Mouse (Mus musculus) heart, embryonic 13.5 days (tissue): ENCODE measurements around the gene Pip5kl1. TPM values are rescaled to one million over a fixed set of nuclear protein-coding genes. Genes with fewer than 3 reads are reported as not detected.

ENCODE experiments used
- ATAC-seq: fragments of 200-750 bp; cut with Nextera tagmentation; 2 replicates; pipeline ENCODE4 v1.8.0; 2017; ENCODE audit warnings: moderate TSS enrichment; ENCODE audit not compliant: insufficient number of reproducible peaks, low FRiP score, low TSS enrichment; ENCODE audit errors: extremely low read depth
- H3K27ac ChIP-seq: fragments of 300-500 bp; sonication (generic); replicated peaks from 2 replicates; pipeline ENCODE4 v1.5.1; 2015; ENCODE audit warnings: moderate library complexity, mild to moderate bottlenecking, inconsistent platforms
- H3K27me3 ChIP-seq: fragments of 300-500 bp; sonication (generic); replicated peaks from 2 replicates; pipeline ENCODE4 v1.6.1; 2015; ENCODE audit warnings: mild to moderate bottlenecking, inconsistent platforms
- H3K36me3 ChIP-seq: fragments of 300-500 bp; sonication (generic); 2 replicates; pipeline ENCODE4 v1.6.1; 2015; ENCODE audit warnings: mild to moderate bottlenecking, inconsistent platforms
- H3K4me1 ChIP-seq: fragments of 300-500 bp; sonication (generic); 2 replicates; pipeline ENCODE4 v1.6.1; 2015; ENCODE audit warnings: inconsistent platforms
- H3K4me2 ChIP-seq: fragments of 300-500 bp; sonication (generic); 2 replicates; pipeline ENCODE4 v1.6.1; 2015; ENCODE audit warnings: inconsistent platforms, mild to moderate bottlenecking, moderate library complexity
- H3K4me3 ChIP-seq: fragments of 300-500 bp; sonication (generic); 2 replicates; pipeline ENCODE4 v1.5.1; 2015; ENCODE audit warnings: moderate library complexity, mild to moderate bottlenecking, inconsistent platforms
- H3K9ac ChIP-seq: fragments of 300-500 bp; sonication (generic); 2 replicates; pipeline ENCODE4 v1.6.1; 2015; ENCODE audit warnings: inconsistent platforms, mild to moderate bottlenecking, moderate library complexity
- H3K9me3 ChIP-seq: fragments of 300-500 bp; sonication (generic); 2 replicates; pipeline ENCODE4 v1.6.1; 2016; ENCODE audit warnings: inconsistent platforms
- WGBS: fragments of 180-500 bp; shearing (Covaris S2); methylation state at CpG from one replicate; pipeline ENCODE4 v1.1.7; 2015; ENCODE audit warnings: mixed read lengths; 5-methylcytosine and 5-hydroxymethylcytosine counted together
- polyA plus RNA-seq: library from polyadenylated mRNA; unstranded; fragments of >200 nt; fragmentation: Nextera tagmentation; extraction: Ambion mirVana; gene quantifications from 2 replicates; pipeline ENCODE4 v1.2.1, GENCODE M21; 2015

The Pip5kl1 gene
- polyA plus RNA-seq, 1 experiment from 2014 or later = not detected

- Histone ChIP-seq H3K4me1 (peaks cover 40% of the 10 kb centered on the region), H3K9ac (no peak overlapping the region), H3K4me3 (no peak overlapping the region), H3K36me3 (0 out of 2 replicates have a peak, but pooled peaks cover 3% of the 10 kb centered on the region), H3K27me3 (no peaks in the 10 kb centered on the region), H3K4me2 (no peak overlapping the region), H3K27ac (peak overlapping the region; percentile 13; the same call in 1 of the 2 replicates), H3K9me3 (no peaks in the 10 kb centered on the region)
- no peak for ATAC-seq
- WGBS = 59% methylated on average over 6 of the region's 6 CpGs
These were observed 24.8 kb upstream of the Pip5kl1 start for GRCm38 (mm10) chr2:32549764-32550163.

GRCm38 (mm10) chr2:32551236-32551635 is 23.4 kb upstream of the Pip5kl1 start:
- no peak for ATAC-seq

GRCm38 (mm10) chr2:32553592-32554148 is 20.9 kb upstream of the Pip5kl1 start:
- Histone ChIP-seq H3K9ac (0 out of 2 replicates have a peak overlapping the region, but pooled peaks have one; percentile 14), H3K27ac (no peak overlapping the region), H3K4me1 (peaks cover 36% of the 10 kb centered on the region), H3K9me3 (no peaks in the 10 kb centered on the region), H3K36me3 (peaks cover 7% of the 10 kb centered on the region; the same call in 1 of the 2 replicates), H3K4me3 (no peak overlapping the region), H3K4me2 (no peak overlapping the region), H3K27me3 (no peaks in the 10 kb centered on the region)
- 46% methylated on average over 7 of the region's 7 CpGs for WGBS
- ATAC-seq = no peak

More at GRCm38 (mm10) chr2:32551236-32551635, 23.4 kb upstream of the Pip5kl1 start:
- Histone ChIP-seq H3K4me3 (no peak overlapping the region), H3K27ac (no peak overlapping the region), H3K4me1 (peaks cover 53% of the 10 kb centered on the region), H3K36me3 (0 out of 2 replicates have a peak, but pooled peaks cover 3% of the 10 kb centered on the region), H3K9ac (no peak overlapping the region), H3K4me2 (no peak overlapping the region), H3K9me3 (no peaks in the 10 kb centered on the region), H3K27me3 (no peaks in the 10 kb centered on the region)
- 83% methylated on average over 5 of the region's 5 CpGs for WGBS

- H3K36me3 ChIP-seq = peaks cover 25% of the 10 kb centered on the region
- H3K4me1 ChIP-seq = peaks cover 29% of the 10 kb centered on the region
- no peak overlapping the region for H3K27ac ChIP-seq
- H3K9me3 ChIP-seq = no peaks in the 10 kb centered on the region
- no peak overlapping the region for H3K4me2 ChIP-seq
- WGBS = 29% methylated on average over 4 of the region's 4 CpGs
- H3K27me3 ChIP-seq = no peaks in the 10 kb centered on the region
- ATAC-seq = peak; percentile 23; the same call in 1 of the 2 replicates
- no peak overlapping the region for H3K4me3 ChIP-seq
- peak overlapping the region; percentile 33; the same call in 1 of the 2 replicates for H3K9ac ChIP-seq
These were observed 19.1 kb upstream of the Pip5kl1 start for GRCm38 (mm10) chr2:32555484-32555883.

GRCm38 (mm10) chr2:32556019-32556418 is 18.6 kb upstream of the Pip5kl1 start:
- H3K27me3 ChIP-seq = no peaks in the 10 kb centered on the region
- 0 out of 2 replicates have a peak overlapping the region, but pooled peaks have one; percentile 25 for H3K9ac ChIP-seq
- H3K4me1 ChIP-seq = peaks cover 25% of the 10 kb centered on the region
- no peaks in the 10 kb centered on the region for H3K9me3 ChIP-seq
- H3K27ac ChIP-seq = no peak overlapping the region
- H3K4me2 ChIP-seq = no peak overlapping the region
- H3K4me3 ChIP-seq = no peak overlapping the region
- ATAC-seq = no peak
- H3K36me3 ChIP-seq = peaks cover 30% of the 10 kb centered on the region
- WGBS = 65% methylated on average over 7 of the region's 7 CpGs

GRCm38 (mm10) chr2:32559570-32559969 is 15.0 kb upstream of the Pip5kl1 start:
- Histone ChIP-seq H3K4me1 (peaks cover 25% of the 10 kb centered on the region), H3K4me3 (no peak overlapping the region), H3K27ac (no peak overlapping the region), H3K9ac (peak overlapping the region; percentile 37), H3K9me3 (no peaks in the 10 kb centered on the region), H3K27me3 (no peaks in the 10 kb centered on the region), H3K36me3 (peaks cover 53% of the 10 kb centered on the region), H3K4me2 (no peak overlapping the region)
- ATAC-seq = no peak
- 62% methylated on average over 5 of the region's 5 CpGs for WGBS

GRCm38 (mm10) chr2:32566536-32567063 is 8.0 kb upstream of the Pip5kl1 start:
- Histone ChIP-seq H3K27ac (0 out of 2 replicates have a peak overlapping the region, but pooled peaks have one; percentile 37), H3K4me3 (no peak overlapping the region), H3K4me2 (no peak overlapping the region), H3K9me3 (no peaks in the 10 kb centered on the region), H3K9ac (no peak overlapping the region), H3K27me3 (no peaks in the 10 kb centered on the region), H3K36me3 (peaks cover 60% of the 10 kb centered on the region), H3K4me1 (peaks cover 9% of the 10 kb centered on the region)
- WGBS = 41% methylated on average over 4 of the region's 4 CpGs
- ATAC-seq = no peak

- Histone ChIP-seq H3K4me1 (peaks cover 16% of the 10 kb centered on the region), H3K9ac (no peak overlapping the region), H3K27ac (no peak overlapping the region), H3K4me2 (no peak overlapping the region), H3K9me3 (no peaks in the 10 kb centered on the region), H3K36me3 (peaks cover 62% of the 10 kb centered on the region), H3K4me3 (no peak overlapping the region), H3K27me3 (no peaks in the 10 kb centered on the region)
- no peak for ATAC-seq
- 58% methylated on average over 5 of the region's 5 CpGs for WGBS
These were observed 6.4 kb upstream of the Pip5kl1 start for GRCm38 (mm10) chr2:32568149-32568548.

- 71% methylated on average over 3 of the region's 3 CpGs for WGBS
- H3K36me3 ChIP-seq = peaks cover 59% of the 10 kb centered on the region
- no peaks in the 10 kb centered on the region for H3K9me3 ChIP-seq
- no peak for ATAC-seq
- no peak overlapping the region for H3K27ac ChIP-seq
- H3K27me3 ChIP-seq = no peaks in the 10 kb centered on the region
- peaks cover 16% of the 10 kb centered on the region for H3K4me1 ChIP-seq
- H3K4me2 ChIP-seq = no peak overlapping the region
- no peak overlapping the region for H3K4me3 ChIP-seq
- no peak overlapping the region for H3K9ac ChIP-seq
These were observed 5.7 kb upstream of the Pip5kl1 start for GRCm38 (mm10) chr2:32568941-32569340.

GRCm38 (mm10) chr2:32570698-32571494 is 3.7 kb upstream of the Pip5kl1 start, which contains the start of gene Dpm2:
Gene Dpm2, plus strand, starts transcription at chr2:32570858.
- peaks cover 26% of the 10 kb centered on the region for H3K4me1 ChIP-seq
- no peaks in the 10 kb centered on the region for H3K9me3 ChIP-seq
- peak within 1 kb of the TSS; percentile 89 for H3K9ac ChIP-seq
- H3K4me2 ChIP-seq = peak within 1 kb of the TSS; percentile 93
- peaks cover 9% of the 10 kb centered on the region for H3K27me3 ChIP-seq
- H3K4me3 ChIP-seq = peak within 1 kb of the TSS; percentile 81
- peak; percentile 74; the same call in 1 of the 2 replicates for ATAC-seq
- H3K36me3 ChIP-seq = peaks cover 40% of the 10 kb centered on the region
- 1% methylated on average over 36 of the region's 36 CpGs for WGBS
- H3K27ac ChIP-seq = peak within 1 kb of the TSS; percentile 38

- 86% methylated on average over 11 of the region's 11 CpGs for WGBS
- no peak overlapping the region for H3K9ac ChIP-seq
- H3K27me3 ChIP-seq = peaks cover 22% of the 10 kb centered on the region
- H3K4me2 ChIP-seq = no peak overlapping the region
- H3K4me1 ChIP-seq = peaks cover 27% of the 10 kb centered on the region
- H3K4me3 ChIP-seq = no peak overlapping the region
- H3K9me3 ChIP-seq = no peaks in the 10 kb centered on the region
- no peak overlapping the region for H3K27ac ChIP-seq
- no peak for ATAC-seq
- H3K36me3 ChIP-seq = peaks cover 30% of the 10 kb centered on the region
These were observed 2.4 kb upstream of the Pip5kl1 start for GRCm38 (mm10) chr2:32572196-32572595.
